Mouse (Mus musculus): Measurements from ENCODE around the gene Cdc42ep1.

DNA sequence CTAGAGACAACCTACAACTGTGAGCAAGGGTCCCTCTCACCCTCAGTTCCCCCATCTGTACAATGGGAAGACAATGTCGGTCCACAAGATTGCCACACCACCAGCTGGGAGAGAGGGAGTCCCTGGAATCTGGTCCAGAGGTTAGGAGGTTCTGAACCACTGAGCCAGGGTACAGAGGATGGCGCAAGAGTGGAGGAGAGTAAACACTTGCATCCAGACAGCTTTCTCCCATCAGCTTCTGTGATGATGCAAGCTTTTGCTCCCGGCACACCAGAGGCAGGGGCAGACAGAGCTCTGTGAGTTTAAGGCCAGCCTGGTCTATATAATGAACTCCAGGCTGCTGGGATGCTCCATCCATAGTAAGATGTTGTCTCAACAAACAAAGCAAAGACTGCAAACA lies 2.2 kb upstream of the Cdc42ep1 start:
- TF ChIP-seq GATA1 (IDR thresholded peaks at IDR 0.05; ENCODE audit: borderline replicate concordance, low read length) (no peak), FLI1 (IDR thresholded peaks at IDR 0.05; ENCODE audit: low read length) (no peak)

All from megakaryocyte, embryonic 14.5 days (primary cell).